Mouse (Mus musculus) olfactory bulb, adult 2 months (tissue): Measurements from ENCODE around the gene Adgrg1. TPM values are rescaled to one million over a fixed set of nuclear protein-coding genes. Genes with fewer than 3 reads are reported as not detected.

Source experiments
- H3K27ac ChIP-seq: fragments of 200-500 bp; 2 replicates; pipeline ENCODE4 v1.5.1; 2012; ENCODE audit warnings: low read depth, low read length; ENCODE audit not compliant: insufficient read depth
- H3K4me1 ChIP-seq: fragments of 200-500 bp; 2 replicates; pipeline ENCODE4 v1.6.1; 2012; ENCODE audit warnings: low read length; ENCODE audit not compliant: control insufficient read depth, insufficient read depth
- H3K4me3 ChIP-seq: fragments of 200-500 bp; 2 replicates; pipeline ENCODE4 v1.5.1; 2012; ENCODE audit warnings: mild to moderate bottlenecking, low read depth, low read length, moderate library complexity; ENCODE audit not compliant: insufficient read depth
- CTCF ChIP-seq: fragments of 200-500 bp; IDR thresholded peaks from 2 replicates; pipeline ENCODE4 v1.5.1; 2012; ENCODE audit warnings: low read depth, mild to moderate bottlenecking, low read length, moderate library complexity; ENCODE audit not compliant: insufficient read depth
- POLR2A ChIP-seq: fragments of 200-500 bp; IDR thresholded peaks from 2 replicates; pipeline ENCODE4 v1.6.1; 2012; ENCODE audit warnings: mild to moderate bottlenecking, low read depth, low read length, moderate library complexity; ENCODE audit not compliant: insufficient read depth
- WGBS: fragments of 180-500 bp; shearing (Covaris S2); methylation state at CpG from one replicate; pipeline ENCODE4 v1.1.7; 2018; 5-methylcytosine and 5-hydroxymethylcytosine counted together
- polyA plus RNA-seq: library from polyadenylated mRNA; stranded (reverse); fragments of >200 nt; gene quantifications from 2 replicates; pipeline ENCODE4 v1.2.4, GENCODE M21; 2012; ENCODE audit warnings: low replicate concordance; ENCODE audit not compliant: missing spikeins, insufficient read depth, insufficient read length

Adgrg1 gene
- polyA plus RNA-seq, 1 experiment: not detected

GRCm38 (mm10) chr8:95012442-95012919, 37.9 kb downstream of the Adgrg1 start:
- Histone ChIP-seq H3K27ac (no peak overlapping the region), H3K4me1 (peaks cover 10% of the 10 kb centered on the region; the same call in 1 of the 2 replicates), H3K4me3 (no peak overlapping the region)
- no peak for TF ChIP-seq CTCF
- no peak for TF ChIP-seq POLR2A
- 68% methylated on average over 15 of the region's 15 CpGs for whole genome bisulfite sequencing

GRCm38 (mm10) chr8:95015866-95016265, 41.3 kb downstream of the Adgrg1 start:
- 69% methylated on average over 4 of the region's 4 CpGs for WGBS
- Histone ChIP-seq H3K27ac (no peak overlapping the region), H3K4me3 (no peak overlapping the region), H3K4me1 (peaks cover 10% of the 10 kb centered on the region; the same call in 1 of the 2 replicates)
- TF ChIP-seq CTCF: no peak
- TF ChIP-seq POLR2A: no peak

- H3K4me1 ChIP-seq: peaks cover 10% of the 10 kb centered on the region; the same call in 1 of the 2 replicates
- TF ChIP-seq POLR2A (no peak), CTCF (no peak)
- H3K4me3 ChIP-seq: no peak overlapping the region
- 69% methylated on average over 4 of the region's 4 CpGs for WGBS
- no peak overlapping the region for H3K27ac ChIP-seq
Observed at GRCm38 (mm10) chr8:95016684-95017083, 42.1 kb downstream of the Adgrg1 start.

- no peak within 1 kb of the TSS for H3K4me3 ChIP-seq
- TF ChIP-seq POLR2A (no peak), CTCF (no peak)
- H3K27ac ChIP-seq: no peak within 1 kb of the TSS
- peaks cover 5% of the 10 kb centered on the region; the same call in 1 of the 2 replicates for H3K4me1 ChIP-seq
- WGBS: 79% methylated on average over 11 of the region's 11 CpGs
Observed at GRCm38 (mm10) chr8:95017451-95017850, 42.9 kb downstream of the Adgrg1 start, which contains the start of gene Adgrg3. Gene Adgrg3, plus strand, starts transcription at chr8:95017692.

GRCm38 (mm10) chr8:95017969-95018635, 43.6 kb downstream of the Adgrg1 start:
- Histone ChIP-seq H3K4me1 (no peaks in the 10 kb centered on the region), H3K27ac (no peak overlapping the region), H3K4me3 (no peak overlapping the region)
- 85% methylated on average over 9 of the region's 9 CpGs for WGBS
- TF ChIP-seq CTCF (no peak), POLR2A (no peak)

- no peak overlapping the region for H3K4me3 ChIP-seq
- no peaks in the 10 kb centered on the region for H3K4me1 ChIP-seq
- TF ChIP-seq POLR2A (no peak), CTCF (no peak)
- 73% methylated on average over 12 of the region's 12 CpGs for WGBS
- H3K27ac ChIP-seq: no peak overlapping the region
Observed at GRCm38 (mm10) chr8:95020293-95020777, 45.8 kb downstream of the Adgrg1 start.

GRCm38 (mm10) chr8:95020821-95021220, 46.3 kb downstream of the Adgrg1 start:
- Histone ChIP-seq H3K4me3 (no peak overlapping the region), H3K4me1 (no peaks in the 10 kb centered on the region), H3K27ac (no peak overlapping the region)
- no peak for TF ChIP-seq CTCF
- TF ChIP-seq POLR2A: no peak
- WGBS: 81% methylated on average over 10 of the region's 10 CpGs

GRCm38 (mm10) chr8:95023201-95023600, 48.6 kb downstream of the Adgrg1 start:
- Histone ChIP-seq H3K4me3 (no peak overlapping the region), H3K27ac (no peak overlapping the region), H3K4me1 (no peaks in the 10 kb centered on the region)
- no peak for TF ChIP-seq CTCF
- TF ChIP-seq POLR2A: no peak
- WGBS: 45% methylated on average over 8 of the region's 8 CpGs

- H3K4me1 ChIP-seq: no peaks in the 10 kb centered on the region
- 84% methylated on average over 4 of the region's 4 CpGs for WGBS
- no peak for TF ChIP-seq POLR2A
- TF ChIP-seq CTCF: no peak
- H3K27ac ChIP-seq: no peak overlapping the region
- no peak overlapping the region for H3K4me3 ChIP-seq
Observed at GRCm38 (mm10) chr8:95024387-95024786, 49.8 kb downstream of the Adgrg1 start.
